Mouse (Mus musculus) MEL-GATA-1-ER (cell line): Measurements from ENCODE around the gene Gm2244.
"Not testable (repeated sequence)": the region's sequence is repeated elsewhere in the genome, so short reads cannot be mapped to it uniquely, and the experiment has no call there.

Experiments used
- DNase-seq: peaks from one replicate; pipeline ENCODE4 v3.0.0-alpha.2; 2012; ENCODE audit warnings: low read depth; ENCODE audit errors: extremely low read depth

The Gm2244 gene

GRCm38 (mm10) chr14:19549863-19550262 lies at the start of gene Gm2244:
Gm2244 (minus strand) TSS chr14:19549963.
- DNase-seq = not testable (repeated sequence)

- DNase-seq = not testable (repeated sequence)
Observed at GRCm38 (mm10) chr14:19584804-19585667, 35.3 kb upstream of the Gm2244 start, which contains the start of gene Gm2237. Gm2237 (minus strand) TSS chr14:19585135.
